Mouse (Mus musculus): Measurements from ENCODE around the gene Thap2.

- TF ChIP-seq POLR2A (IDR thresholded peaks at IDR 0.05; ENCODE audit: extremely low read depth, insufficient read depth, low read length) (no peak), CTCF (IDR thresholded peaks at IDR 0.05; ENCODE audit: extremely low read depth, insufficient read depth, low read length) (no peak)
Measured at GRCm38 (mm10) chr10:115359066-115359465, 25.2 kb downstream of the Thap2 start.

Measured in cortical plate, adult 2 months (tissue).